Mouse (Mus musculus): ENCODE data around the gene Dedd2.

Gene Dedd2

DNA sequence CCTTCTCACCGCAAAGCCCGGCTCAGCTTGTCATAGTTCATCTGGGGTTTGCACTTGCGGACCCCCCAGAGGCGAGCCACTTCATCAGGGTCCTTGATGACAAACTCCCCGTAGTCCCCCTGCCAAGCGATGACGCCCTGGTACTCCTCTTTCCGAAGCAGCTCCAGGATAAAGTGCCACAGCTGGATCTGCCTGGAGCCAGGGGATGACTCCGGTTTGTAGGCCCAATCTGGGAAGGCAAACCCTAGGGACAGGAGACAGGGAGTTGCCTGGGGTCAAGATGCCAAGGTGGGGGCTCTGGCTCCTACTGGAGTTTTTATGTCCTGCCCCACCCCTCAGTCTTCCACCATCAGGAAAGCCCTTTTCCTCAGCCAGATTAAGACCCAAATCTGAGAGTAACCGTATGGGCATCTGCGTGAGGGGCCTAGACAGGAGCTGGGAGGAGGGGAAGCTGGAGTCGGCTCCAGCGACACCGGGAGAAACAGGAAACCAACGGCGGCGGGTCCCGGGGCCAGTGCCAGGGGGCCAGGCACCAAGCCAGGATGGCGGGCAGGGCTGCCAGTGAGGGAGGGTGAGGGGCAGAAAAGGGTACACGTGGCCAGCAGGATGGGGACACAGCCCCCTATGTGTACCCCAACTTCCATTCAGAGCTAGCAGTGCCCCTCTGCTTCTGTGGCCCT, 25.8 kb upstream of the Dedd2 start:
- DNase-seq = peak; percentile 68

- no peak for DNase-seq
Measured at GRCm38 (mm10) chr7:25244562-25245369, 24.4 kb upstream of the Dedd2 start.

DNA sequence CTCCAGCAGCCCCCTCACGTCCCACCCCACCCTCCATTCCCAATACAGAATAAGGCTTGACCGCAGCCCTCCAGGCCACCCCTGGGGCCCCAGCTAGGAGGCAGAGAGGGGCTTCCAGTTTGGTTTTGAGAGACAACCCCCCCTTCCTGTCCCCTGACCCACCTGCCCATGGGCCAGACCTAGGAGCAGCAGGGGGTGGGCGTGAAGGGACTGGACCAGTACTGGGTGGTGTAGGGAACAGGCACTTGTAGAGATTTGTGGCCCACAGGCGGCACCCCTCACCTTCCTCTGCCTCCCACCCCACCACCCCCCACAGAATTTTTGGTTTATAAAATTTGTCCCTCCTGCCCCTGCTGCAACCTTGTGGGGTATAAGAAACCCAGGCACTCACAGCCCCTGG, 22.9 kb upstream of the Dedd2 start:
- no peak for DNase-seq

DNA sequence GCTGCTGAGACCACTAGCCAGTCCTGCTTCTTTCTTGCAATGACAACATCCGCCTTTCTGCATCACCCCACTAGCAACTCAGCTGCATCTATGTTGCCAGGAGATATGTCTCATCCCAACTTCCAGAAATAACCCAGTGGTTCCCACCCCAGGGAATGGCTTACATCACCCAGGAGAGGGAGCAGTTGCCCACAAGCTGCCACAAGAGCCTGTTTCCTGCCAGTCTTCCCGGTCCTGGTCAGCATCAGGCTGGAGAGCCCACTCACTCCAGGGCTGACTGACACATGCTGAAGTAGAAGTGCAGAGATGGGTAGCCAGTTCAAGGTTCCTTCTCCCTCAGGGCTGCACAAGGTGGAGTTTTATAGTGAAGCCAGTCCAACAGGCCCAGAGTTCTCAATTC, 20.6 kb upstream of the Dedd2 start:
- DNase-seq = peak; percentile 56

DNA sequence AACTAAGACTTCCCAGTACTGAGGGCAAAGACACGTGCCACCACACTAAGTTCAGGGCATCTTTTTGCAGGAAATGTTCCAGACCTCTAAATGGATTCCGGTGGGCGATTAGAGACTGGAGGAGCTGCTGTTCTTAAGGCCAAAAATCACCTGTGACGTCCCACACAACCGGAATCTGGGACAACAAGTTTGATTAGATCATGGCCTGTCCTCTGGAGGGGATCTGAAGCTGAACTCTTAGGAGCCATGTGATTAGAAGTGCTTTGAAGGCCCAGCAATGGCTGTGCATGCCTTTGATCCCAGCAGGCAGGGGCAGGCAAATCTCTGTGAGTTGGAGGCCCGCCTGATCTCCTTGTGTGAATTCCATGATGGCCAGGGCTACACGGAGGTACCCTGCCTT, 20.2 kb upstream of the Dedd2 start:
- DNase-seq = no peak

- peak; percentile 83 for DNase-seq
Measured at GRCm38 (mm10) chr7:25238829-25239623, 18.6 kb upstream of the Dedd2 start.

- DNase-seq = peak; percentile 96
Measured at GRCm38 (mm10) chr7:25238015-25238706, 17.7 kb upstream of the Dedd2 start.

GRCm38 (mm10) chr7:25237249-25238014, 17.0 kb upstream of the Dedd2 start, which contains the start of gene Gsk3a:
TSS of gene Gsk3a (minus strand) at chr7:25237851.
- peak; percentile 99 for DNase-seq

GRCm38 (mm10) chr7:25235526-25235925, 15.1 kb upstream of the Dedd2 start:
- no peak for DNase-seq

- no peak for DNase-seq
Measured at GRCm38 (mm10) chr7:25233061-25233460, 12.6 kb upstream of the Dedd2 start.

- DNase-seq = no peak
Measured at GRCm38 (mm10) chr7:25232101-25232648, 11.8 kb upstream of the Dedd2 start.

DNA sequence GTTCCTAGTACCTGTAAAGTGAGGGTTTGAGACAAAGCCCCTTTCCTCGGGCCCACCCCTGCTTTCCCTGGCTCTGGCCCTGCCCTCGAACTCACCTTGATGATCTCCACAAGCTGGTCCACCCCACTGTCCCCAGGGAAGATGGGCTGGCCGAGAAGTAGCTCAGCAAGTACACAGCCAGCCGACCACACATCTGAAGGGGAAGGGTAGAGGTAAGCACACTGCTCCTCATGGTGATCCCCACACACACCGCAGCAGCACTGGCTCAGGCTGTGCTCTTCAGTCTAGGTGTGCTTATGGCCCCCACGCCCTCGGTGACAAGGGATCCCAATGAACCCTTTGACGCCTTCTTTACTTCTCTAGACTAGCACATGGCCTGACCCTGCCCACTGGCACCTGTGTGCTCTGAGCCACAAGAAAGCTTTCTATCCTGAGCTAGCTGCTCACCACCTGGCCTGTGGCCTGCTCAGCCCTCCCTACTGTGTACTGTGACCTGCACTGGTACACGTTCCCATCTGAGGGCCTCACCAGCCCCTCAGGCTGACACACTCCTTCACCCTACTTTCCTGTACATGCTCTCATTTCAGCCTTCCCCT, 10.4 kb upstream of the Dedd2 start:
- DNase-seq = no peak

DNA sequence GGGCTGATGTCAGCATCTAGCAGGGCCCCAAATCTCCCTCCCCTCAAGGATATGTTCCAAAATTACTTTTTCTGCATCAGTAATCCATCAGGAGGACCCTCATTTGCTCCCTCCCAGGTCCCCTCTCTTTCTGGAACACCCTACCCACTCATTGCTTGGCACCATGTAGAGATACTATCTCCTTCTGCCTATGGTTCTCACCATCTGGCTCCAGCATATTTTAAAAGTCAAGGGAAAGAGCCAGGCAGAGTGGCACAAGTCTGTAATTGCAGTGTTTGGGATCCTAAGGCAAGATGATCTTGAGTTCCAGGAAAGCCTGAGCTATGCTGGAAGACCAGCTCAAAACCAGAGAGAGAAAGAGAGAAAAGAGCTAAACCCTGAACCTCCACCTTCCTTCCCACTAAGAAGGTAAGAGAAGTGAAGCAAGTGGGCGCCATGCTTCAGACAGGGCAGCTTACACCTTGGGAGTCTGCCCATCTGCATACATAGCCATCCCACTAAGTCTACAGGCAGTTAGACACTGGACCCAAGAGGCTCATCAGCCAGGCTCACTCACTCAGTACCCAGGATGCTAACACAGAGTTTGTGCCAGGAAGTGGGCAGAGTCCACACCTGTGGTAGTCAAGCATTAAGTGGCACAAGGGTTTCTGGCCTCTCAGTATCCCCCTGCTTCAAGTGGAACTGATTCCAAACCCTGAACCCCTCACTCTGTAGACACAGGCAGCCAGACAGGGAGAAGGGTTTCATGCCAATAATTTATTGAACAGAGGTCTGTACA, 7.3 kb upstream of the Dedd2 start:
- peak; percentile 40 for DNase-seq

DNA sequence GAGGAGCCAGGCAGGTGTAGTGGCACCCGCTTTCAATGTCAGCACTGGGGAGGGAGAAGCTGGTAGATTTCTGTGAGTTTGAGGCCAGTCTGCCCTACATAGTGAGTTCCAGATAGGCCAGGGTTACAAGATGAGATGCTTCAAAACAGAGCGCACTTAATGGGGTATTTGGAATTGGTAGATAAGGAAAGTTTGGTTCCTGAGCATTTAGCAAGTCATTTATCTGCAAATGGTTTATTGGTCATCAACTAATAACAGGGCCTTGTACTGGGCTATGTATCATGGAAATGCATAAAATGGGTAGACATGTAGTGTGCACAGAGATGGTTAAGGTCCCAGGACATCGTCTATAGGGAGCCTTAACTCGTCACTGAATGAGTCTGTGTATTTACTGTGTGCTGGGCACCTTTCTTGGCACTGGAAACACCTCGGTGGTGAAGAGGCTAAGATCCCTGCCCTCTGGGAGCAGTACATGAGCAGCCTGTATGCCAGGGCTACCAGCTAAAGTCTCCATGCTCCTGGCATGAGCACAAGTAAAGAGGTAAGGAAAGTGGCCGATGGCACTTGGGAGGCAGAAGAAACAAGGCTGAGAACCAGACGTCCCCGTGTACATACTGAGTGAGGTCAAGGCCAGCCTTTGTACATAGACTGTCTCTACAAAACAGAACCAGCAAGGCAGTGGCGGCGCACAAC, 2.0 kb upstream of the Dedd2 start:
- DNase-seq = no peak

DNA sequence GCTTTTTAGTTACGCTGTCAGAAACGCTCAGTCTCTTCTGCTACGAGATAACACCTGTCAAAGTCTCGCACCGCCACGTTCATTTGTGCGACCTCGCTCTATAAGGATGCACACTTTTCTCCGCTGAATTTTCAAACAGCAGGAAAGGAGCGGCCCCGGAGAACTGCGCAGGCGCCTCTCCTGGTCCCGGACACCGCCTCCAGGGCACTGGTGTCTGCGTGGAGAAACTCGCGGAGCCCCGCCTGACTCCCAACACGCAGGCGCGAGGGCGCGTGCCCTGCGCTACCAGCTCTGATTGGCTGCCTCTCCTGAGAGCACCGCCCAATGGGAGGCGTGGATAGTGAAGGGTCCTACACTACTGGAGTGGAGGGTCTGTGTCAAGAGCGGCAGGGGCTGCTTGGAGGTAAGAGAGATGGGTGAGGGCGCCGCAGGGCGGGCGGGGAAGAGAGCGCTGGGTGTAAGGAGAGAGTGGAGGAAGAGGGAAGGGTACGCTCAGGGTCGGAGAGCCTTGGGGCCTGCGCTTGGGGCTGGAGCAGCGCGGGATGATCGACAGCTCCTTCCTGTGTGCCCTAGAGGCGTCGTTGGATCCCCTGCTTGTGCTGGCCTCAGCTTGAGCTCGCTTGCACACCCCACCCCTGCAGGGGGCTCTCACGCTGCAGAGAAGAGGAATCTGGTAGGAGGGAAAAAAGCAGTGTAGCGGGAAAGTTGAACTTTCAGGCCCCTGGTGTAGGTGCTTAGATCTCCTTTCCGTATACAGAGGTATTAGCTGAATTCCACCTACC, 878 bp upstream of the Dedd2 start, which contains the start of gene Zfp526:
Zfp526 (plus strand) TSS at position 324 of the 782 bp plus-strand sequence.
- DNase-seq = peak; percentile 98

DNA sequence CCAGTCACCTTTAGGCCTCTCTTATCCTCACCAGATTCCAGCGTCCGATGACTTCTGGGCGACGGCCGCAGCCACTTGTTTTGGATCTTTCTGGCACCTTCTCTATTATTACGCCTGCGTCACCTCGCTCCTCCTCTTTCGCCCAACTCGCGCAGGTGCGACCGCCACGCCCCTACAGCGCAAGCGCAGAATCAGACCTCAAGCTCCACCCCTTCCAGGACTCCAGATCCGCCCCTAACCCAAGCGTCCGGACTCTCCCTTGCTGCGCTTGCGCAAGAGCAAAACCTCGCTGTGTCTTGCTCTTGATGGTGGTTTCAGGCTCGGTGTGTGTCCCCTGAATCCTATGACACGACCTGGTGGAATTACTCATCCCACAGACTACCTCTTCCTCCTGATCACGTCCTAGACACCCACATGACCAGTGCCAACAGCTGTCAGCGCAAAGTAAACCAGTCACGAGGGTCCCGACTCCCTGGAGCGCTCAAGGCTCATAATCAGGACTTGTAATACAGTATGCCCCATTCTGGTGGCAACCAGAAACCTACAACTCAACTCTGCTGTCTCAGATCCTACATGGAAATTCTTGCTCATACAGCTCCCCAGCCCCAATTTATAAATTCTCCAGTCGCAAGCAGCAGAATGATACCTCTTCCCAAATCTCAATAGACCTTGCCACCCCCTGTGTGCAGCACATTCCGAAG, 509 bp downstream of the Dedd2 start:
- DNase-seq = peak; percentile 96

GRCm38 (mm10) chr7:25219416-25219750, 1.0 kb downstream of the Dedd2 start:
- DNase-seq = no peak

GRCm38 (mm10) chr7:25218705-25219415, 1.6 kb downstream of the Dedd2 start:
- DNase-seq = peak; percentile 54

Measured in kidney, adult 18-20 months (tissue).